Mouse (Mus musculus) cortical plate, adult 2 months (tissue): ENCODE data around the gene Mtmr4.

Source experiments
- CTCF ChIP-seq: fragments of 200-500 bp; IDR thresholded peaks from 2 replicates; pipeline ENCODE4 v1.5.1; 2011; ENCODE audit warnings: mild to moderate bottlenecking, control low read depth, low read length; ENCODE audit not compliant: insufficient read depth; ENCODE audit errors: extremely low read depth
- POLR2A ChIP-seq: fragments of 200-500 bp; IDR thresholded peaks from 2 replicates; pipeline ENCODE4 v1.6.1; 2011; ENCODE audit warnings: mild to moderate bottlenecking, low read length, control low read depth; ENCODE audit not compliant: insufficient read depth; ENCODE audit errors: extremely low read depth

DNA sequence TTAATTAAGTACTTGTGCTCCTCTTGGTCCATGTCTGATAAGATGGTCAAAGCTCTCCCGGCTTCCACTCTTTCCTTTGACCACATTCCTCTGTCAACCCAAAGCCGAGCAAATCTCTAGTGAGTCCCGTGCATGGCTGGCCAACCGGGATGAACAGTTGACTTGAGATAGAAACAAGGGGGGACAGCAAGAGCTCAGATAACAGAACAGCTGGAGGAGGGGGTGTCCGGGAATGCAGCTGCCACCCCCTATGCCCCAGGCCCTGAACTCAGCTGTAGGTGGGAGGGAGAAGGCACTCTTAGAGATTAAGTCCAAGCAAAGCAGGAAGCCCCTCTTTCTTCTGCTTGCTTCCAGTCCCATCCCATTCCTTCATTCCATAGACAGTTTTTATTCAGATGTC, 21.2 kb upstream of the Mtmr4 start:
- no peak for TF ChIP-seq CTCF
- no peak for TF ChIP-seq POLR2A
